Mouse (Mus musculus) intestine, embryonic 15.5 days (tissue): ENCODE data around the gene M6pr. TPM values are rescaled to one million over a fixed set of nuclear protein-coding genes. Genes with fewer than 3 reads are reported as not detected.

Experiments
- ATAC-seq: fragments of 200-750 bp; cut with Nextera tagmentation; 2 replicates; pipeline ENCODE4 v1.8.0; 2017; ENCODE audit warnings: moderate TSS enrichment, moderate library complexity
- H3K27ac ChIP-seq: fragments of 300-500 bp; sonication (generic); 2 replicates; pipeline ENCODE4 v1.5.1; 2015; ENCODE audit warnings: mild to moderate bottlenecking, inconsistent platforms
- H3K27me3 ChIP-seq: fragments of 300-500 bp; sonication (generic); replicated peaks from 2 replicates; pipeline ENCODE4 v1.6.1; 2015; ENCODE audit warnings: inconsistent platforms
- H3K36me3 ChIP-seq: fragments of 300-500 bp; sonication (generic); 2 replicates; pipeline ENCODE4 v1.6.1; 2015; ENCODE audit warnings: inconsistent platforms
- H3K4me1 ChIP-seq: fragments of 300-500 bp; sonication (generic); replicated peaks from 2 replicates; pipeline ENCODE4 v1.6.1; 2015; ENCODE audit warnings: inconsistent platforms
- H3K4me2 ChIP-seq: fragments of 300-500 bp; sonication (generic); replicated peaks from 2 replicates; pipeline ENCODE4 v1.6.1; 2015; ENCODE audit warnings: mild to moderate bottlenecking, inconsistent platforms
- H3K4me3 ChIP-seq: fragments of 300-500 bp; sonication (generic); replicated peaks from 2 replicates; pipeline ENCODE4 v1.5.1; 2015; ENCODE audit warnings: inconsistent platforms
- H3K9ac ChIP-seq: fragments of 300-500 bp; sonication (generic); 2 replicates; pipeline ENCODE4 v1.6.1; 2015; ENCODE audit warnings: inconsistent platforms
- H3K9me3 ChIP-seq: fragments of 300-500 bp; sonication (generic); 2 replicates; pipeline ENCODE4 v1.6.1; 2016; ENCODE audit warnings: inconsistent platforms
- WGBS: fragments of 180-500 bp; shearing (Covaris S2); methylation state at CpG from one replicate; pipeline ENCODE4 v1.1.7; 2015; 5-methylcytosine and 5-hydroxymethylcytosine counted together
- polyA plus RNA-seq: library from polyadenylated mRNA; unstranded; fragments of >200 nt; fragmentation: Nextera tagmentation; extraction: Ambion mirVana; gene quantifications from 2 replicates; pipeline ENCODE4 v1.2.1, GENCODE M21; 2015

Gene M6pr
- polyA plus RNA-seq, 1 experiment from 2014 or later = 134 TPM

GRCm38 (mm10) chr6:122290253-122290652, 18.3 kb upstream of the M6pr start:
- Histone ChIP-seq H3K27me3 (no peaks in the 10 kb centered on the region), H3K9me3 (no peaks in the 10 kb centered on the region), H3K9ac (no peak overlapping the region), H3K4me3 (no peak overlapping the region), H3K36me3 (no peaks in the 10 kb centered on the region), H3K4me2 (no peak overlapping the region), H3K4me1 (no peaks in the 10 kb centered on the region), H3K27ac (no peak overlapping the region)
- WGBS = 13% methylated on average over 3 of the region's 3 CpGs
- ATAC-seq = no peak

GRCm38 (mm10) chr6:122291264-122291663, 17.3 kb upstream of the M6pr start:
- Histone ChIP-seq H3K27ac (no peak overlapping the region), H3K4me3 (no peak overlapping the region), H3K4me1 (no peaks in the 10 kb centered on the region), H3K9ac (no peak overlapping the region), H3K27me3 (no peaks in the 10 kb centered on the region), H3K9me3 (no peaks in the 10 kb centered on the region), H3K4me2 (no peak overlapping the region), H3K36me3 (no peaks in the 10 kb centered on the region)
- WGBS = 83% methylated on average over 2 of the region's 2 CpGs
- no peak for ATAC-seq

- H3K4me1 ChIP-seq = no peaks in the 10 kb centered on the region
- H3K27me3 ChIP-seq = no peaks in the 10 kb centered on the region
- no peak overlapping the region for H3K9ac ChIP-seq
- H3K27ac ChIP-seq = no peak overlapping the region
- no peaks in the 10 kb centered on the region for H3K36me3 ChIP-seq
- 72% methylated on average over 3 of the region's 3 CpGs for WGBS
- ATAC-seq = no peak
- no peaks in the 10 kb centered on the region for H3K9me3 ChIP-seq
- no peak overlapping the region for H3K4me3 ChIP-seq
- no peak overlapping the region for H3K4me2 ChIP-seq
Measured at GRCm38 (mm10) chr6:122291735-122292134, 16.8 kb upstream of the M6pr start.

- WGBS = 61% methylated on average over 2 of the region's 2 CpGs
- no peaks in the 10 kb centered on the region for H3K36me3 ChIP-seq
- H3K27me3 ChIP-seq = no peaks in the 10 kb centered on the region
- H3K4me1 ChIP-seq = no peaks in the 10 kb centered on the region
- no peak overlapping the region for H3K9ac ChIP-seq
- no peak overlapping the region for H3K4me2 ChIP-seq
- ATAC-seq = no peak
- H3K4me3 ChIP-seq = no peak overlapping the region
- H3K9me3 ChIP-seq = no peaks in the 10 kb centered on the region
- H3K27ac ChIP-seq = no peak overlapping the region
Measured at GRCm38 (mm10) chr6:122292184-122292583, 16.3 kb upstream of the M6pr start.

- H3K4me3 ChIP-seq = no peak overlapping the region
- no peak overlapping the region for H3K27ac ChIP-seq
- no peak overlapping the region for H3K9ac ChIP-seq
- no peak overlapping the region for H3K4me2 ChIP-seq
- ATAC-seq = no peak
- H3K9me3 ChIP-seq = no peaks in the 10 kb centered on the region
- no peaks in the 10 kb centered on the region for H3K27me3 ChIP-seq
- WGBS = 91% methylated on average over 8 of the region's 8 CpGs
- no peaks in the 10 kb centered on the region for H3K4me1 ChIP-seq
- no peaks in the 10 kb centered on the region for H3K36me3 ChIP-seq
Measured at GRCm38 (mm10) chr6:122293121-122293520, 15.4 kb upstream of the M6pr start.

- WGBS = 85% methylated on average over 9 of the region's 9 CpGs
- H3K9me3 ChIP-seq = no peaks in the 10 kb centered on the region
- H3K27me3 ChIP-seq = no peaks in the 10 kb centered on the region
- H3K36me3 ChIP-seq = no peaks in the 10 kb centered on the region
- no peak overlapping the region for H3K4me2 ChIP-seq
- no peaks in the 10 kb centered on the region for H3K4me1 ChIP-seq
- no peak for ATAC-seq
- H3K4me3 ChIP-seq = no peak overlapping the region
- H3K9ac ChIP-seq = no peak overlapping the region
- H3K27ac ChIP-seq = no peak overlapping the region
Measured at GRCm38 (mm10) chr6:122293796-122294195, 14.7 kb upstream of the M6pr start.

GRCm38 (mm10) chr6:122294290-122294689, 14.2 kb upstream of the M6pr start:
- no peak overlapping the region for H3K4me3 ChIP-seq
- no peaks in the 10 kb centered on the region for H3K36me3 ChIP-seq
- no peak overlapping the region for H3K27ac ChIP-seq
- no peak overlapping the region for H3K9ac ChIP-seq
- 71% methylated on average over 3 of the region's 3 CpGs for WGBS
- no peaks in the 10 kb centered on the region for H3K4me1 ChIP-seq
- no peak for ATAC-seq
- no peaks in the 10 kb centered on the region for H3K27me3 ChIP-seq
- H3K4me2 ChIP-seq = no peak overlapping the region
- H3K9me3 ChIP-seq = no peaks in the 10 kb centered on the region

- H3K27me3 ChIP-seq = no peaks in the 10 kb centered on the region
Measured at GRCm38 (mm10) chr6:122295242-122295641, 13.3 kb upstream of the M6pr start.

GRCm38 (mm10) chr6:122296918-122297278, 11.6 kb upstream of the M6pr start:
- Histone ChIP-seq H3K4me2 (peak overlapping the region; percentile 76), H3K27me3 (no peaks in the 10 kb centered on the region), H3K4me3 (peak overlapping the region; percentile 49), H3K9ac (peak overlapping the region; percentile 53), H3K36me3 (no peaks in the 10 kb centered on the region), H3K27ac (no peak overlapping the region), H3K4me1 (no peaks in the 10 kb centered on the region), H3K9me3 (no peaks in the 10 kb centered on the region)
- WGBS = 33% methylated on average over 3 of the region's 3 CpGs
- ATAC-seq = peak; percentile 25; the same call in 1 of the 2 replicates

More at GRCm38 (mm10) chr6:122295242-122295641, 13.3 kb upstream of the M6pr start:
- no peak overlapping the region for H3K4me3 ChIP-seq
- no peak overlapping the region for H3K27ac ChIP-seq
- ATAC-seq = no peak
- no peaks in the 10 kb centered on the region for H3K9me3 ChIP-seq
- no peak overlapping the region for H3K9ac ChIP-seq
- H3K4me1 ChIP-seq = no peaks in the 10 kb centered on the region
- H3K4me2 ChIP-seq = no peak overlapping the region
- no peaks in the 10 kb centered on the region for H3K36me3 ChIP-seq
- 56% methylated on average over 9 of the region's 9 CpGs for WGBS

- Histone ChIP-seq H3K4me1 (no peaks in the 10 kb centered on the region), H3K9ac (peak overlapping the region; percentile 53), H3K4me2 (peak overlapping the region; percentile 76), H3K4me3 (peak overlapping the region; percentile 49), H3K36me3 (no peaks in the 10 kb centered on the region), H3K27me3 (no peaks in the 10 kb centered on the region), H3K9me3 (no peaks in the 10 kb centered on the region), H3K27ac (no peak overlapping the region)
- peak; percentile 71 for ATAC-seq
- WGBS = 6% methylated on average over 25 of the region's 25 CpGs
Measured at GRCm38 (mm10) chr6:122297279-122298222, 11.0 kb upstream of the M6pr start.

GRCm38 (mm10) chr6:122298223-122298609, 10.3 kb upstream of the M6pr start:
- no peak for ATAC-seq
- no peak overlapping the region; the same call in 1 of the 2 replicates for H3K4me2 ChIP-seq
- 44% methylated on average over 4 of the region's 4 CpGs for WGBS

GRCm38 (mm10) chr6:122299621-122300133, 8.8 kb upstream of the M6pr start:
- WGBS = 47% methylated on average over 3 of the region's 3 CpGs
- H3K27me3 ChIP-seq = no peaks in the 10 kb centered on the region
- H3K9ac ChIP-seq = no peak overlapping the region
- no peak overlapping the region for H3K4me3 ChIP-seq
- no peak for ATAC-seq
- no peak overlapping the region for H3K27ac ChIP-seq
- H3K36me3 ChIP-seq = no peaks in the 10 kb centered on the region
- H3K9me3 ChIP-seq = no peaks in the 10 kb centered on the region
- H3K4me1 ChIP-seq = no peaks in the 10 kb centered on the region
- H3K4me2 ChIP-seq = no peak overlapping the region

More at GRCm38 (mm10) chr6:122298223-122298609, 10.3 kb upstream of the M6pr start:
- no peaks in the 10 kb centered on the region for H3K9me3 ChIP-seq
- H3K4me1 ChIP-seq = no peaks in the 10 kb centered on the region
- H3K4me3 ChIP-seq = no peak overlapping the region
- H3K27me3 ChIP-seq = no peaks in the 10 kb centered on the region
- no peaks in the 10 kb centered on the region for H3K36me3 ChIP-seq
- no peak overlapping the region for H3K9ac ChIP-seq
- no peak overlapping the region for H3K27ac ChIP-seq

- Histone ChIP-seq H3K36me3 (no peaks in the 10 kb centered on the region), H3K4me1 (no peaks in the 10 kb centered on the region), H3K9me3 (no peaks in the 10 kb centered on the region), H3K4me3 (no peak overlapping the region), H3K27ac (no peak overlapping the region), H3K27me3 (no peaks in the 10 kb centered on the region), H3K4me2 (no peak overlapping the region), H3K9ac (no peak overlapping the region)
- WGBS = 83% methylated on average over 1 of the region's 1 CpGs
- ATAC-seq = no peak
Measured at GRCm38 (mm10) chr6:122302121-122302520, 6.4 kb upstream of the M6pr start.
